Mouse (Mus musculus): ENCODE measurements around the gene Snx1. TPM values are rescaled to one million over a fixed set of nuclear protein-coding genes. Genes with fewer than 3 reads are reported as not detected.

The Snx1 gene
- total and polyA plus RNA-seq, 3 experiments: 86.4 to 186 (median 110) TPM

- TF ChIP-seq ETS1 (conservative IDR thresholded peaks at IDR 0.05; ENCODE audit: low read depth, low read length) (no peak), TCF12 (IDR thresholded peaks at IDR 0.05; ENCODE audit: low read depth, low read length) (no peak), RCOR1 (conservative IDR thresholded peaks at IDR 0.05; ENCODE audit: low read depth, low read length) (no peak), JUN (IDR thresholded peaks at IDR 0.05; ENCODE audit: insufficient read depth, low read depth, low read length) (no peak), NELFE (IDR thresholded peaks at IDR 0.05; ENCODE audit: low read depth, low read length) (no peak), ELF1 (IDR thresholded peaks at IDR 0.05; ENCODE audit: low read depth, low read length) (no peak), E2F4 (IDR thresholded peaks at IDR 0.05; ENCODE audit: insufficient replicate concordance, low read depth, low read length) (no peak), RAD21 (IDR thresholded peaks at IDR 0.05; ENCODE audit: low read depth, low read length) (no peak), MEF2A (IDR thresholded peaks at IDR 0.05; ENCODE audit: borderline replicate concordance, low read depth, low read length) (no peak), MXI1 (IDR thresholded peaks at IDR 0.05; ENCODE audit: low read depth, low read length) (no peak)
- in situ Hi-C loops (cut with MboI; ENCODE audit: low pct_ligation_motif_present, low pct_unique_long_range_greater_than_20kb, low sequenced_read_pairs): no loop called here
- no peaks in the 10 kb centered on the region for H3K9me3 ChIP-seq (replicated peaks; ENCODE audit: low read length)
These were observed 39.3 kb downstream of the Snx1 start for GRCm38 (mm10) chr9:66087062-66087461.

DNA sequence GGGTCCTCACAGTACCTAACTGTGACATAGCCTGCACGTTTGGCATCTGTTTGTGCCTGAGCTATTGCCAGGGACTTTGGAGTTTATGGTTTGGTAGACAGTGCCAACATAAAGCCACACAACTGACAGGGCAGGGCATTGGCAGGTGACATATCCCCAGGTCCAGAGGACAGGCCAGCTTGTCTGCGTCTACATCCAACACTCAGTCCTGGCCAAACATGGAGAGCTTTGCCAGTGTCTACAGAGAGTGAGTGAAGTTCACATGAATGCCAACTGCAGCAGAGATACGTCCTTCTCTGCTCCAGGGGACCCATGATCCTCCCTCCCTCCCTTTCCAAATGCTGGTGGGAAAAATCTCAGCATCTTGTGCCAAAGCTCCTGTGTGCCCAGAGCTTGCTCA lies 42.2 kb downstream of the Snx1 start:
- H3K27me3 ChIP-seq (replicated peaks): no peaks in the 10 kb centered on the region
- in situ Hi-C loops (cut with MboI; ENCODE audit: low pct_ligation_motif_present, low pct_unique_long_range_greater_than_20kb, low sequenced_read_pairs): no loop called here
- no peak overlapping the region for H3K4me2 ChIP-seq (ENCODE audit: insufficient read depth, low read depth, poor library complexity, severe bottlenecking)
- no peak overlapping the region for H3K27ac ChIP-seq (ENCODE audit: insufficient read depth, low read depth)
- no peaks in the 10 kb centered on the region for H3K79me2 ChIP-seq (replicated peaks; ENCODE audit: control insufficient read depth, extremely low read depth, insufficient read depth, poor library complexity, severe bottlenecking)
- peaks cover 22 to 43% of the 10 kb centered on the region in 2 experiments for H3K36me3 ChIP-seq (replicated peaks in 1 of 2; ENCODE audit: control insufficient read depth in 1 of 2, insufficient read depth in 1 of 2, low read length in 1 of 2)
- no peak overlapping the region for H3K9ac ChIP-seq (ENCODE audit: insufficient read depth, low read depth)
- no peak overlapping the region for H3K4me3 ChIP-seq (replicated peaks in 1 of 3; ENCODE audit: low read depth in 2 of 3, low read length in 2 of 3, poor library complexity in 1 of 3)
- peaks cover 9 to 32% of the 10 kb centered on the region in 2 experiments for H3K4me1 ChIP-seq (ENCODE audit: control insufficient read depth in 1 of 2, insufficient read depth in 2 of 2)
- dilution Hi-C loops (cut with MboI; ENCODE audit: extremely low pct_ligation_motif_present, extremely low pct_unique_long_range_greater_than_20kb, low sequenced_read_pairs): no loop called here
- H3K9me3 ChIP-seq (replicated peaks; ENCODE audit: low read length): no peaks in the 10 kb centered on the region
- TF ChIP-seq KAT2A (IDR thresholded peaks at IDR 0.05; ENCODE audit: insufficient replicate concordance, low read length) (no peak), MEF2A (IDR thresholded peaks at IDR 0.05; ENCODE audit: borderline replicate concordance, low read depth, low read length) (no peak), UBTF (IDR thresholded peaks at IDR 0.05; ENCODE audit: low read depth, low read length) (no peak), ZC3H11A (IDR thresholded peaks at IDR 0.05; ENCODE audit: low read depth, low read length) (no peak), TCF12 (IDR thresholded peaks at IDR 0.05; ENCODE audit: low read depth, low read length) (no peak), CHD1 (IDR thresholded peaks at IDR 0.05; ENCODE audit: low read depth, low read length) (no peak), IRF4 (IDR thresholded peaks at IDR 0.05; ENCODE audit: low read depth, low read length) (no peak), E2F4 (IDR thresholded peaks at IDR 0.05; ENCODE audit: insufficient replicate concordance, low read depth, low read length) (no peak), MXI1 (IDR thresholded peaks at IDR 0.05; ENCODE audit: low read depth, low read length) (no peak)
- DNase-seq (ENCODE audit: extremely low read depth): no peak

More at GRCm38 (mm10) chr9:66087062-66087461, 39.3 kb downstream of the Snx1 start:
- Histone ChIP-seq H3K9ac (ENCODE audit: insufficient read depth, low read depth) (no peak overlapping the region), H3K36me3 (replicated peaks in 1 of 2; ENCODE audit: control insufficient read depth in 1 of 2, insufficient read depth in 1 of 2, low read length in 1 of 2) (peaks cover 45 to 70% of the 10 kb centered on the region in 2 experiments), H3K4me2 (ENCODE audit: insufficient read depth, low read depth, poor library complexity, severe bottlenecking) (no peak overlapping the region), H3K4me3 (replicated peaks in 1 of 3; ENCODE audit: low read depth in 2 of 3, low read length in 2 of 3, poor library complexity in 1 of 3) (no peak overlapping the region), H3K27me3 (replicated peaks) (no peaks in the 10 kb centered on the region), H3K4me1 (ENCODE audit: control insufficient read depth in 1 of 2, insufficient read depth in 2 of 2) (peaks cover 6 to 18% of the 10 kb centered on the region in 2 experiments), H3K27ac (ENCODE audit: insufficient read depth, low read depth) (no peak overlapping the region), H3K79me2 (replicated peaks; ENCODE audit: control insufficient read depth, extremely low read depth, insufficient read depth, poor library complexity, severe bottlenecking) (no peaks in the 10 kb centered on the region)
- dilution Hi-C loops (cut with MboI; ENCODE audit: extremely low pct_ligation_motif_present, extremely low pct_unique_long_range_greater_than_20kb, low sequenced_read_pairs): no loop called here
- DNase-seq (ENCODE audit: extremely low read depth): no peak

All from CH12.LX (cell line).